Mouse (Mus musculus) kidney, adult 18-20 months (tissue): ENCODE results near the gene Zfp652.
"Not testable (repeated sequence)": the region's sequence is repeated elsewhere in the genome, so short reads cannot be mapped to it uniquely, and the experiment has no call there.

ENCODE experiments used
- DNase-seq: peaks from one replicate; pipeline ENCODE4 v3.0.0; 2021

The Zfp652 gene

GRCm38 (mm10) chr11:95713225-95713810 lies 845 bp downstream of the Zfp652 start:
- peak; percentile 54 for DNase-seq

- no peak for DNase-seq
These were observed 1.4 kb downstream of the Zfp652 start for GRCm38 (mm10) chr11:95713811-95714241.

GRCm38 (mm10) chr11:95714411-95714810 lies 1.9 kb downstream of the Zfp652 start:
- DNase-seq = no peak

- no peak for DNase-seq
These were observed 3.7 kb downstream of the Zfp652 start for GRCm38 (mm10) chr11:95716136-95716535.

GRCm38 (mm10) chr11:95719356-95719755 lies 6.9 kb downstream of the Zfp652 start:
- DNase-seq = no peak

GRCm38 (mm10) chr11:95723287-95723686 lies 10.8 kb downstream of the Zfp652 start, which contains the start of gene B130006D01Rik:
Gene B130006D01Rik (plus strand): TSS chr11:95723587.
- DNase-seq = no peak

- DNase-seq = no peak
These were observed 12.0 kb downstream of the Zfp652 start for GRCm38 (mm10) chr11:95724466-95724865.

- no peak for DNase-seq
These were observed 13.7 kb downstream of the Zfp652 start for GRCm38 (mm10) chr11:95726156-95726555.

GRCm38 (mm10) chr11:95727947-95728346 lies 15.5 kb downstream of the Zfp652 start:
- DNase-seq = no peak

- no peak for DNase-seq
These were observed 16.7 kb downstream of the Zfp652 start for GRCm38 (mm10) chr11:95728916-95729907.

- DNase-seq = no peak
These were observed 22.0 kb downstream of the Zfp652 start for GRCm38 (mm10) chr11:95734485-95734884.

- DNase-seq = peak; percentile 28
These were observed 25.3 kb downstream of the Zfp652 start for GRCm38 (mm10) chr11:95737811-95738210.

GRCm38 (mm10) chr11:95744521-95744920 lies 32.0 kb downstream of the Zfp652 start:
- no peak for DNase-seq

- DNase-seq = no peak
These were observed 34.3 kb downstream of the Zfp652 start for GRCm38 (mm10) chr11:95746821-95747220.

GRCm38 (mm10) chr11:95748331-95748730 lies 35.9 kb downstream of the Zfp652 start:
- DNase-seq = no peak

GRCm38 (mm10) chr11:95749619-95750018 lies 37.1 kb downstream of the Zfp652 start:
- DNase-seq = no peak

GRCm38 (mm10) chr11:95750995-95751394 lies 38.5 kb downstream of the Zfp652 start:
- DNase-seq = peak; percentile 74

- DNase-seq = not testable (repeated sequence)
These were observed 42.7 kb downstream of the Zfp652 start for GRCm38 (mm10) chr11:95755137-95755536.

GRCm38 (mm10) chr11:95760521-95760920 lies 48.0 kb downstream of the Zfp652 start:
- DNase-seq = no peak

- no peak for DNase-seq
These were observed 50.5 kb downstream of the Zfp652 start for GRCm38 (mm10) chr11:95762996-95763395.

GRCm38 (mm10) chr11:95764806-95765205 lies 52.3 kb downstream of the Zfp652 start:
- DNase-seq = no peak

GRCm38 (mm10) chr11:95765334-95765733 lies 52.9 kb downstream of the Zfp652 start:
- DNase-seq = no peak

GRCm38 (mm10) chr11:95768244-95768643 lies 55.8 kb downstream of the Zfp652 start:
- no peak for DNase-seq

- no peak for DNase-seq
These were observed 56.7 kb downstream of the Zfp652 start for GRCm38 (mm10) chr11:95769208-95769607.
